Mouse (Mus musculus) liver, adult 10 weeks (tissue): Measurements from ENCODE around the gene Col7a1. TPM values are rescaled to one million over a fixed set of nuclear protein-coding genes. Genes with fewer than 3 reads are reported as not detected.

ENCODE experiments used
- polyA plus RNA-seq: library from polyadenylated mRNA; stranded (reverse); fragments of 350-450 nt; fragmentation: Illumina TruSeq; extraction: RNeasy Lipid Tissue Mini Kit (QIAGEN cat#74804); gene quantifications from one replicate; pipeline ENCODE4 v1.2.3, GENCODE M21; 2014; ENCODE audit warnings: low read depth, low replicate concordance

Gene Col7a1
- not detected for polyA plus RNA-seq

GRCm38 (mm10) chr9:108953081-108953636 is at the start of gene Col7a1:
Col7a1 (plus strand) TSS chr9:108953586.

GRCm38 (mm10) chr9:108914491-108914890 is 38.9 kb upstream of the Col7a1 start, which contains the start of gene Tmem89:
Tmem89 (plus strand) TSS chr9:108914619.

GRCm38 (mm10) chr9:108936418-108937364 is 16.7 kb upstream of the Col7a1 start, which contains the start of gene Uqcrc1:
Uqcrc1 (plus strand) TSS chr9:108936633.

GRCm38 (mm10) chr9:108985710-108986109 is 32.3 kb downstream of the Col7a1 start, which contains the start of gene Ucn2:
Ucn2 (plus strand) TSS chr9:108986010.

GRCm38 (mm10) chr9:108991428-108992084 is 38.2 kb downstream of the Col7a1 start, which contains the start of gene Pfkfb4:
Pfkfb4 (plus strand) TSS chr9:108991778.

Other genes with a start within 250 kb of the Col7a1 start
- gene Ip6k2, start 169.8 kb upstream of the Col7a1 start, polyA plus RNA-seq: 123 TPM
- gene Nckipsd, start 145.2 kb upstream of the Col7a1 start, polyA plus RNA-seq: not detected
- gene Celsr3, start 127.3 kb upstream of the Col7a1 start, polyA plus RNA-seq: not detected
- gene Slc26a6, start 100.3 kb upstream of the Col7a1 start, polyA plus RNA-seq: 0.26 TPM
- gene Tmem89, start 39.0 kb upstream of the Col7a1 start, polyA plus RNA-seq: not detected
- 86.8 TPM for gene Uqcrc1, start 17.0 kb upstream of the Col7a1 start, polyA plus RNA-seq
- gene Ucn2, start 32.4 kb downstream of the Col7a1 start, polyA plus RNA-seq: not detected
- not detected for gene Pfkfb4, start 38.2 kb downstream of the Col7a1 start, polyA plus RNA-seq
- 9.6 TPM for gene Shisa5, start 85.0 kb downstream of the Col7a1 start, polyA plus RNA-seq
- not detected for gene Trex1, start 106.1 kb downstream of the Col7a1 start, polyA plus RNA-seq
- 3.0 TPM for gene Atrip, start 120.5 kb downstream of the Col7a1 start, polyA plus RNA-seq
- gene Ccdc51, start 128.9 kb downstream of the Col7a1 start, polyA plus RNA-seq: 1.5 TPM
- gene Tma7, start 129.0 kb downstream of the Col7a1 start, polyA plus RNA-seq: 299 TPM
- 1.7 TPM for gene Plxnb1, start 141.8 kb downstream of the Col7a1 start, polyA plus RNA-seq
- gene Fbxw21, start 208.5 kb downstream of the Col7a1 start, polyA plus RNA-seq: not detected
- not detected for gene Fbxw13, start 242.4 kb downstream of the Col7a1 start, polyA plus RNA-seq